Mouse (Mus musculus) cerebellum, adult 2 months (tissue): ENCODE measurements around the gene Fam71f2. TPM values are rescaled to one million over a fixed set of nuclear protein-coding genes. Genes with fewer than 3 reads are reported as not detected.

ENCODE experiments used
- DNase-seq, 2 experiments: peaks; one replicate each; pipeline ENCODE4 v3.0.0; 2021
- H3K27ac ChIP-seq: fragments of 200-500 bp; 2 replicates; pipeline ENCODE4 v1.5.1; 2012; ENCODE audit warnings: low read length, control low read depth, inconsistent platforms; ENCODE audit not compliant: insufficient read depth
- H3K27me3 ChIP-seq: fragments of 200-500 bp; 2 replicates; pipeline ENCODE4 v1.6.1; 2012; ENCODE audit warnings: inconsistent platforms, mild to moderate bottlenecking, low read length, moderate library complexity; ENCODE audit not compliant: control insufficient read depth, insufficient read depth
- H3K4me1 ChIP-seq: fragments of 200-500 bp; 2 replicates; pipeline ENCODE4 v1.6.1; 2011; ENCODE audit warnings: low read length; ENCODE audit not compliant: control insufficient read depth, insufficient read depth
- H3K4me3 ChIP-seq: fragments of 200-500 bp; replicated peaks from 2 replicates; pipeline ENCODE3; 2011; ENCODE audit warnings: mild to moderate bottlenecking, low read depth, low read length, control low read depth; ENCODE audit not compliant: insufficient read depth
- CTCF ChIP-seq: fragments of 200-500 bp; IDR thresholded peaks from 2 replicates; pipeline ENCODE4 v1.5.1; 2011; ENCODE audit warnings: low read depth, mild to moderate bottlenecking, control low read depth, low read length, moderate library complexity, borderline replicate concordance; ENCODE audit not compliant: insufficient read depth
- POLR2A ChIP-seq: fragments of 200-500 bp; IDR thresholded peaks from 2 replicates; pipeline ENCODE4 v1.6.1; 2011; ENCODE audit warnings: low read length, control low read depth, borderline replicate concordance; ENCODE audit not compliant: insufficient read depth
- WGBS: fragments of 180-500 bp; shearing (Covaris S2); methylation state at CpG from one replicate; pipeline ENCODE4 v1.1.7; 2018; 5-methylcytosine and 5-hydroxymethylcytosine counted together
- polyA plus RNA-seq: library from polyadenylated mRNA; depleted of rRNA; stranded (reverse); fragments of >200 nt; gene quantifications from 2 replicates; pipeline ENCODE4 v1.2.3, GENCODE M21; 2012; rRNA removed

Fam71f2 gene
- polyA plus RNA-seq, 1 experiment, result 1.1 TPM

- H3K4me1 ChIP-seq, result no peaks in the 10 kb centered on the region
- DNase-seq, result no peak
- 75% methylated on average over 4 of the region's 4 CpGs for WGBS
- no peak overlapping the region for H3K27ac ChIP-seq
- TF ChIP-seq POLR2A, result no peak
- TF ChIP-seq CTCF, result no peak
- H3K27me3 ChIP-seq, result no peaks in the 10 kb centered on the region
- no peak overlapping the region for H3K4me3 ChIP-seq
Observed at GRCm38 (mm10) chr6:29329514-29329913, 50.1 kb downstream of the Fam71f2 start.

Other genes with a start within 250 kb of the Fam71f2 start
- gene Lep, start 219.4 kb upstream of the Fam71f2 start, polyA plus RNA-seq, result not detected in 2 replicates
- gene Rbm28, start 114.6 kb upstream of the Fam71f2 start, polyA plus RNA-seq, result 44.2 and 45.7 TPM in 2 replicates
- 5.4 and 5.5 TPM in 2 replicates for gene Prrt4, start 100.0 kb upstream of the Fam71f2 start, polyA plus RNA-seq
- gene Impdh1, start 63.2 kb upstream of the Fam71f2 start, polyA plus RNA-seq, result 52.9 and 54.3 TPM in 2 replicates
- 10.2 and 11.2 TPM in 2 replicates for gene Hilpda, start 7.1 kb upstream of the Fam71f2 start, polyA plus RNA-seq
- gene Fam71f1, start 39.5 kb downstream of the Fam71f2 start, polyA plus RNA-seq, result not detected in 2 replicates
- gene Calu, start 68.5 kb downstream of the Fam71f2 start, polyA plus RNA-seq, result 68.0 and 68.6 TPM in 2 replicates
- gene Opn1sw, start 108.9 kb downstream of the Fam71f2 start, polyA plus RNA-seq, result not detected in 2 replicates
- gene Ccdc136, start 116.7 kb downstream of the Fam71f2 start, polyA plus RNA-seq, result 154 and 164 TPM in 2 replicates
- gene Flnc, start 153.7 kb downstream of the Fam71f2 start, polyA plus RNA-seq, result 0.65 and 0.72 TPM in 2 replicates
- gene Atp6v1f, start 188.1 kb downstream of the Fam71f2 start, polyA plus RNA-seq, result 424 and 433 TPM in 2 replicates
- 0.17 and 0.23 TPM in 2 replicates for gene Atp6v1fnb, start 191.8 kb downstream of the Fam71f2 start, polyA plus RNA-seq
- 3.7 and 4.9 TPM in 2 replicates for gene Kcp, start 228.4 kb downstream of the Fam71f2 start, polyA plus RNA-seq
- gene Irf5, start 247.0 kb downstream of the Fam71f2 start, polyA plus RNA-seq, result 2.0 TPM in 2 replicates